Mouse (Mus musculus): Measurements from ENCODE around the gene Peak1. TPM values are rescaled to one million over a fixed set of nuclear protein-coding genes. Genes with fewer than 3 reads are reported as not detected.

Gene Peak1
- polyA plus RNA-seq, 1 experiment from 2014 or later: 27.3 TPM

DNA sequence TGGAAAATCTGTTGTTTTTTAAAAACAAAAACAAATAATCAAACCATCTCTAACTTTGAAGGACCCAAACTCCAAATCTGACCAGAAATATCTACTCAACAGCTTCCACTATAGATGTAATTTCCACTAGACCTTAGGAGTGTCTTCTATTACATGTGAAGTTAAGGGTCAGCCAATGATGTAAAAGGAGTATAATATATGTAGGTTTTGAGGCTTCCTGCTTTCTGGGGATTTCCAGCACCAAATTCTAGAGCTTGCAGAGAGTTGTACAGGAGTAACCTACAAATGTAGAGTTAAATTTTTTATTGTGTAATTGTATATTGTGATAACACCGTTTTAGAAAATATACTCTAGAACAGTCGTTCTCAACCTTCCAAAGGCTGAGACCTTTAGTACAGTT is 96.6 kb downstream of the Peak1 start:
- H3K9ac ChIP-seq (replicated peaks; ENCODE audit: low read depth, low read length): no peak overlapping the region
- H3K4me1 ChIP-seq (ENCODE audit: control insufficient read depth, insufficient read depth, low read length): no peaks in the 10 kb centered on the region
- H3K9me3 ChIP-seq (ENCODE audit: control insufficient read depth, low read depth, low read length): peaks cover 4% of the 10 kb centered on the region
- H3K27ac ChIP-seq (ENCODE audit: low read length): no peak overlapping the region
- ATAC-seq (ENCODE audit: insufficient number of reproducible peaks, insufficient read depth, low FRiP score, low read depth): no peak
- H3K4me2 ChIP-seq (replicated peaks; ENCODE audit: low read depth, low read length): no peak overlapping the region
- WGBS: 85% methylated on average over 2 of the region's 2 CpGs
- H3K36me3 ChIP-seq (ENCODE audit: control insufficient read depth, insufficient read depth, low read length): no peaks in the 10 kb centered on the region
- H3K27me3 ChIP-seq (ENCODE audit: control insufficient read depth, insufficient read depth, low read length): no peaks in the 10 kb centered on the region
- no peak overlapping the region for H3K4me3 ChIP-seq (ENCODE audit: low read depth, low read length)

DNA sequence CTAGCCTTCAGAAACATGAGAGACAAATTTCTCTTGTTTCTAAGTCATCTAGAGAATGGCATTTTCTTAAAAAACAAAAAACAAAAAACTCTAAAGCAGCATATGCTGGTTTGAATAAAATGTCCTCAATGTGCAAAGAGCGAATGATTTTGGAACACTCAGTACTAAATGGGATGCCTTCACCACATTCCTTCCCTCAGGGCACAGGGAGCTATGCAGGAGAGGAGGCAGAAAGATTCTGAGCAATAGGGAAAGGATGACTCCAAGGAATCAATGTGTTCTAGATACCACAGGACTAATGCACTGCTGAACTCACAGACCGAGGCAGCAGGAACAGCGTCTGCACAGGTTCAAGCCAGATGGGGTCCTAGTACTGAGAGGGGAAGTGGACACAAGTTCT is 103.5 kb downstream of the Peak1 start:
- no peaks in the 10 kb centered on the region for H3K36me3 ChIP-seq (ENCODE audit: control insufficient read depth, insufficient read depth, low read length)
- no peak overlapping the region for H3K4me3 ChIP-seq (ENCODE audit: low read depth, low read length)
- H3K9ac ChIP-seq (replicated peaks; ENCODE audit: low read depth, low read length): no peak overlapping the region
- no peak for ATAC-seq (ENCODE audit: insufficient number of reproducible peaks, insufficient read depth, low FRiP score, low read depth)
- H3K27ac ChIP-seq (ENCODE audit: low read length): no peak overlapping the region
- WGBS: 88% methylated on average over 3 of the region's 3 CpGs
- H3K9me3 ChIP-seq (ENCODE audit: control insufficient read depth, low read depth, low read length): peaks cover 4% of the 10 kb centered on the region
- H3K4me1 ChIP-seq (ENCODE audit: control insufficient read depth, insufficient read depth, low read length): 0 out of 2 replicates have a peak, but pooled peaks cover under 1% of the 10 kb centered on the region
- no peak overlapping the region for H3K4me2 ChIP-seq (replicated peaks; ENCODE audit: low read depth, low read length)
- H3K27me3 ChIP-seq (ENCODE audit: control insufficient read depth, insufficient read depth, low read length): no peaks in the 10 kb centered on the region

DNA sequence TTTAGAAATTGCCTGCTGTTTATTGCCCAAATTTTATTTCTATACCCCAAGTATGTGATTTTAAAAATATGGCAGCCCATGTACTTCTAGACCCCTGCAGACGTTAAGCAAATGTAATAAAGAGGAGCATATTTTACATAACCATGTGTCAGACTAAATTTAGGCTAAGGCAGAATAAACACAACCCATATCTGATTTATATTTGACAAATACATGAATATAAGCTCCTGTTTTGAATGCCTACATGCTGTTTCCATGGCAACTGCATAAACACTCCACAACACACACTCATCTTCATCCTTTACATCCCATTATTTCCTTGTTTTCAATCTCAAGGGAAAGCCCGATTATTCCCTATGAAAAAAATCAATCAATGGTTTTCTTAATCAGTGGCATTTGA is 108.8 kb downstream of the Peak1 start:
- no peaks in the 10 kb centered on the region for H3K27me3 ChIP-seq (ENCODE audit: control insufficient read depth, insufficient read depth, low read length)
- no peaks in the 10 kb centered on the region for H3K9me3 ChIP-seq (ENCODE audit: control insufficient read depth, low read depth, low read length)
- no peak for ATAC-seq (ENCODE audit: insufficient number of reproducible peaks, insufficient read depth, low FRiP score, low read depth)
- no peak overlapping the region for H3K27ac ChIP-seq (ENCODE audit: low read length)
- WGBS: 55% methylated on average over 2 of the region's 2 CpGs
- no peak overlapping the region for H3K4me2 ChIP-seq (replicated peaks; ENCODE audit: low read depth, low read length)
- no peaks in the 10 kb centered on the region for H3K36me3 ChIP-seq (ENCODE audit: control insufficient read depth, insufficient read depth, low read length)
- 0 out of 2 replicates have a peak, but pooled peaks cover 3% of the 10 kb centered on the region for H3K4me1 ChIP-seq (ENCODE audit: control insufficient read depth, insufficient read depth, low read length)
- no peak overlapping the region for H3K9ac ChIP-seq (replicated peaks; ENCODE audit: low read depth, low read length)
- H3K4me3 ChIP-seq (ENCODE audit: low read depth, low read length): no peak overlapping the region

GRCm38 (mm10) chr9:56304526-56304925 is 113.3 kb downstream of the Peak1 start:
- 89% methylated on average over 2 of the region's 2 CpGs for WGBS
- no peaks in the 10 kb centered on the region for H3K9me3 ChIP-seq (ENCODE audit: control insufficient read depth, low read depth, low read length)
- H3K4me2 ChIP-seq (replicated peaks; ENCODE audit: low read depth, low read length): no peak overlapping the region
- H3K36me3 ChIP-seq (ENCODE audit: control insufficient read depth, insufficient read depth, low read length): no peaks in the 10 kb centered on the region
- no peak overlapping the region for H3K27ac ChIP-seq (ENCODE audit: low read length)
- 0 out of 2 replicates have a peak, but pooled peaks cover 3% of the 10 kb centered on the region for H3K4me1 ChIP-seq (ENCODE audit: control insufficient read depth, insufficient read depth, low read length)
- H3K9ac ChIP-seq (replicated peaks; ENCODE audit: low read depth, low read length): no peak overlapping the region
- no peak for ATAC-seq (ENCODE audit: insufficient number of reproducible peaks, insufficient read depth, low FRiP score, low read depth)
- H3K4me3 ChIP-seq (ENCODE audit: low read depth, low read length): no peak overlapping the region
- no peaks in the 10 kb centered on the region for H3K27me3 ChIP-seq (ENCODE audit: control insufficient read depth, insufficient read depth, low read length)

- no peaks in the 10 kb centered on the region for H3K9me3 ChIP-seq (ENCODE audit: control insufficient read depth, low read depth, low read length)
- no peaks in the 10 kb centered on the region for H3K36me3 ChIP-seq (ENCODE audit: control insufficient read depth, insufficient read depth, low read length)
- H3K4me2 ChIP-seq (replicated peaks; ENCODE audit: low read depth, low read length): no peak overlapping the region
- H3K4me3 ChIP-seq (ENCODE audit: low read depth, low read length): no peak overlapping the region
- no peak for ATAC-seq (ENCODE audit: insufficient number of reproducible peaks, insufficient read depth, low FRiP score, low read depth)
- no peaks in the 10 kb centered on the region for H3K27me3 ChIP-seq (ENCODE audit: control insufficient read depth, insufficient read depth, low read length)
- WGBS: 33% methylated on average over 3 of the region's 3 CpGs
- no peak overlapping the region for H3K9ac ChIP-seq (replicated peaks; ENCODE audit: low read depth, low read length)
- H3K27ac ChIP-seq (ENCODE audit: low read length): no peak overlapping the region
- H3K4me1 ChIP-seq (ENCODE audit: control insufficient read depth, insufficient read depth, low read length): no peaks in the 10 kb centered on the region
Measured at GRCm38 (mm10) chr9:56302921-56303465, 114.9 kb downstream of the Peak1 start.

DNA sequence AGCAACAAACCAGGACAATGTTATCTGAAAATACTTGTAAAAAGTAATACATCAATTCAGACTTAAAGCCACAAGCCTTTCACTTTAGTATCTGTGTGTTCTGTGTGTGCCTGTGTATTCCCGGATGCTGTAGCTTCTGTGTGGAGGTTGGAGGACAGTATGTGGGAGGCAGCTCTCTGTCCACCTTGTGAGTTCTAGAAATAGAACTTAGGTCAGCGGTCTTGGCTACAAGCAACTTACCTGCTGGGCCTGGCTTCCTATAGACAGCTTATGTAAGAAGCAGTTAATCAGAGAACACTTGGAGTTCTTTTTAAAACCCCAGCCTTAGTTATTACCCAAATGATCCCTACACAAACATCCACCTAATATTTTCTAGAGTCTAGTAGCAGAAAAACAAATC is 127.8 kb downstream of the Peak1 start:
- ATAC-seq (ENCODE audit: insufficient number of reproducible peaks, insufficient read depth, low FRiP score, low read depth): no peak
- Histone ChIP-seq H3K27me3 (ENCODE audit: control insufficient read depth, insufficient read depth, low read length) (no peaks in the 10 kb centered on the region), H3K36me3 (ENCODE audit: control insufficient read depth, insufficient read depth, low read length) (no peaks in the 10 kb centered on the region), H3K4me1 (ENCODE audit: control insufficient read depth, insufficient read depth, low read length) (no peaks in the 10 kb centered on the region), H3K4me2 (replicated peaks; ENCODE audit: low read depth, low read length) (no peak overlapping the region), H3K4me3 (ENCODE audit: low read depth, low read length) (no peak overlapping the region), H3K9ac (replicated peaks; ENCODE audit: low read depth, low read length) (no peak overlapping the region), H3K27ac (ENCODE audit: low read length) (no peak overlapping the region), H3K9me3 (ENCODE audit: control insufficient read depth, low read depth, low read length) (no peaks in the 10 kb centered on the region)
- 94% methylated on average over 2 of the region's 2 CpGs for WGBS

GRCm38 (mm10) chr9:56282481-56282880 is 135.4 kb downstream of the Peak1 start:
- Histone ChIP-seq H3K27me3 (ENCODE audit: control insufficient read depth, insufficient read depth, low read length) (no peaks in the 10 kb centered on the region), H3K27ac (ENCODE audit: low read length) (no peak overlapping the region), H3K9ac (replicated peaks; ENCODE audit: low read depth, low read length) (no peak overlapping the region), H3K4me2 (replicated peaks; ENCODE audit: low read depth, low read length) (no peak overlapping the region), H3K4me1 (ENCODE audit: control insufficient read depth, insufficient read depth, low read length) (no peaks in the 10 kb centered on the region), H3K36me3 (ENCODE audit: control insufficient read depth, insufficient read depth, low read length) (no peaks in the 10 kb centered on the region), H3K9me3 (ENCODE audit: control insufficient read depth, low read depth, low read length) (no peaks in the 10 kb centered on the region), H3K4me3 (ENCODE audit: low read depth, low read length) (no peak overlapping the region)
- no peak for ATAC-seq (ENCODE audit: insufficient number of reproducible peaks, insufficient read depth, low FRiP score, low read depth)
- WGBS: 85% methylated on average over 5 of the region's 5 CpGs

DNA sequence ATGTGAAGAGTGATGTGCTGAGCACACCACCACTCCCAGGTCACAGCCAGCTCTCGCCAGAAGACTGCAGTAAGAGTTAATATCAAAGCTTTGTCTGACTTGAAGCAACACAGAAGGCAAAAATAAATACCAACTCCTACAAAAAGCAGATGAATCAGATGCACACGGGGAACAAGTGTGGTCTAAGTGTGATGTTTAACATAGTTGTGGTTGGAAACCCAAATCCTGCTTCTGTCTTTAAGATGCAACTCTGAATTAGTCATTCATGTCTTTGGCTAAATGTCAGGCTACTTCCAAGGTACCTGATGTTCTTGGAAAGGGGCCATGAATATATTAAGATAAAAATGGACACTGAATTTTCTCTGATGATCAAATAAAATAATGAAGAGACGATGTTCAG is 144.3 kb downstream of the Peak1 start:
- Histone ChIP-seq H3K27ac (ENCODE audit: low read length) (no peak overlapping the region), H3K4me1 (ENCODE audit: control insufficient read depth, insufficient read depth, low read length) (no peaks in the 10 kb centered on the region), H3K9ac (replicated peaks; ENCODE audit: low read depth, low read length) (no peak overlapping the region), H3K4me2 (replicated peaks; ENCODE audit: low read depth, low read length) (no peak overlapping the region), H3K9me3 (ENCODE audit: control insufficient read depth, low read depth, low read length) (no peaks in the 10 kb centered on the region), H3K4me3 (ENCODE audit: low read depth, low read length) (no peak overlapping the region), H3K27me3 (ENCODE audit: control insufficient read depth, insufficient read depth, low read length) (no peaks in the 10 kb centered on the region), H3K36me3 (ENCODE audit: control insufficient read depth, insufficient read depth, low read length) (no peaks in the 10 kb centered on the region)
- no peak for ATAC-seq (ENCODE audit: insufficient number of reproducible peaks, insufficient read depth, low FRiP score, low read depth)
- 85% methylated on average over 3 of the region's 3 CpGs for WGBS

- H3K9me3 ChIP-seq (ENCODE audit: control insufficient read depth, low read depth, low read length): no peaks in the 10 kb centered on the region
- H3K4me3 ChIP-seq (ENCODE audit: low read depth, low read length): no peak overlapping the region
- H3K27me3 ChIP-seq (ENCODE audit: control insufficient read depth, insufficient read depth, low read length): no peaks in the 10 kb centered on the region
- no peak overlapping the region for H3K27ac ChIP-seq (ENCODE audit: low read length)
- H3K9ac ChIP-seq (replicated peaks; ENCODE audit: low read depth, low read length): no peak overlapping the region
- WGBS: 59% methylated on average over 2 of the region's 2 CpGs
- H3K36me3 ChIP-seq (ENCODE audit: control insufficient read depth, insufficient read depth, low read length): no peaks in the 10 kb centered on the region
- no peak for ATAC-seq (ENCODE audit: insufficient number of reproducible peaks, insufficient read depth, low FRiP score, low read depth)
- H3K4me1 ChIP-seq (ENCODE audit: control insufficient read depth, insufficient read depth, low read length): no peaks in the 10 kb centered on the region
- no peak overlapping the region for H3K4me2 ChIP-seq (replicated peaks; ENCODE audit: low read depth, low read length)
Measured at GRCm38 (mm10) chr9:56272247-56272598, 145.6 kb downstream of the Peak1 start.
